Mouse (Mus musculus) spleen, postnatal 4 days (tissue): Measurements from ENCODE around the gene Olfr175-ps1.

Experiments used
- DNase-seq, 2 experiments: peaks; one replicate each; pipeline ENCODE4 v3.0.0; 2022; ENCODE audit warnings: low spot score in 2 of 2

Olfr175-ps1 gene

GRCm38 (mm10) chr16:58826732-58827319 lies at the start of gene Olfr175-ps1:
Gene Olfr175-ps1 (minus strand): TSS chr16:58826782.
- no peak for DNase-seq

- no peak for DNase-seq
Measured at GRCm38 (mm10) chr16:58874668-58875067, 48.1 kb upstream of the Olfr175-ps1 start, which contains the start of gene Olfr177. Gene Olfr177 (minus strand): TSS chr16:58874768.

- no peak for DNase-seq
Measured at GRCm38 (mm10) chr16:58861479-58861878, 34.9 kb upstream of the Olfr175-ps1 start.

- DNase-seq: no peak
Measured at GRCm38 (mm10) chr16:58860032-58860737, 33.6 kb upstream of the Olfr175-ps1 start.

- no peak for DNase-seq
Measured at GRCm38 (mm10) chr16:58800168-58800567, 26.4 kb downstream of the Olfr175-ps1 start, which contains the start of gene Olfr173. Gene Olfr173 (minus strand): TSS chr16:58800268.
